Mouse (Mus musculus): ENCODE results near the gene Caskin2. TPM values are rescaled to one million over a fixed set of nuclear protein-coding genes. Genes with fewer than 3 reads are reported as not detected.

The Caskin2 gene
- polyA plus RNA-seq, 1 experiment from 2014 or later = 15.3 TPM

DNA sequence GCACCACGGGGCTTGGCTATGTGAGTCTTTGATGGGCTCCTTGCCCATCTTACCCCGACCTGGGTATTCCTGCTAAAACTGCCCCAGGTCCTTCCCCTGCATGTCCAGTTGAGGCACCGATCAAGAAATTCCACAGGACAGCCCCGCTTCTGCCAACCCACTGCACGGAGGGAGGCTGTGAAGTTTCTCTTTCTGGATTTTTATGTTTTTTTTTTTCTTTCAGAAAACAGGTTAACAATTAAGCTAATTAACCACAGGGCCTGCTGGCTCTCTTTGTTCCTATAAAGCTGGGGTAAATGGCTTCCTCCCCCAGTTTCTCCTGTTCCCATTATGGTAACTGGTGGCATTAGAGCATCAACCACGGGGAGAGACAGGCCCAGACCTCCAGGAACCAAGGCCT is 20.6 kb upstream of the Caskin2 start:
- no peak overlapping the region for H3K9ac ChIP-seq (ENCODE audit: low read length)
- H3K4me2 ChIP-seq (ENCODE audit: low read length) = no peak overlapping the region
- WGBS = 69% methylated on average over 6 of the region's 6 CpGs
- H3K27ac ChIP-seq (ENCODE audit: low read depth) = peak overlapping the region; percentile 39; the same call in 1 of the 2 replicates
- H3K4me1 ChIP-seq (replicated peaks; ENCODE audit: control insufficient read depth, insufficient read depth, low read length) = peaks cover 58% of the 10 kb centered on the region
- no peak for ATAC-seq (replicated peaks; ENCODE audit: low FRiP score, low TSS enrichment, low read depth)
- no peak overlapping the region for H3K4me3 ChIP-seq (ENCODE audit: low read depth, low read length)
- DNase-seq (ENCODE audit: low spot score) = no peak
- no peaks in the 10 kb centered on the region for H3K27me3 ChIP-seq (replicated peaks; ENCODE audit: control insufficient read depth, insufficient read depth, low read length)
- H3K36me3 ChIP-seq (ENCODE audit: control insufficient read depth, insufficient read depth, low read length) = no peaks in the 10 kb centered on the region
- H3K9me3 ChIP-seq (ENCODE audit: control insufficient read depth, low read length) = no peaks in the 10 kb centered on the region

DNA sequence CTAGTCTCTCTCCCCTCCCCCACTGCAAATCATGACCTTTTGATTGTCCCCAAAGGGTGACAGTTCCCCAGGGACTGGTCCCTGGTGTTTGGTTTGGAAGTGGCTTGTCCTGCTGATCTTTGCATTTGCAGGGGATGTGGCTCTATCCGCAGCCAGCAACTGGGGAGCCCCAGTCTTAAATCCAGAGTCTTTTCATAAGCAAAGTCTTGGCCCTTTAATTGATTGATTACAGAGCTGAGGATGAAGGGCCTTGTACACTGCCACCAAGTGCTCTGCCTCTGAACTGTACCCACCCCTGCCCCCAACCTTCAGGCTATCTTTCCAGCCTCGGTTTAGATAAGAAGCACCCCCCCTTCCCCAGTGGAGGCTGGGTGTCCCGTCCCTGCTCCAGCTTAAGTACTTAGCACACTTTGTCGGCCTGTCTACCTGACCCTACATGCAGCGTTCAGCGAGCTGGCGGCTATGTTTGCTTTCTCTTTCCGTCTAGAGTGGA is 19.6 kb upstream of the Caskin2 start:
- peaks cover 58% of the 10 kb centered on the region for H3K4me1 ChIP-seq (replicated peaks; ENCODE audit: control insufficient read depth, insufficient read depth, low read length)
- 0 out of 2 replicates have a peak, but pooled peaks have one; percentile 30 for ATAC-seq (replicated peaks; ENCODE audit: low FRiP score, low TSS enrichment, low read depth)
- no peak for DNase-seq (ENCODE audit: low spot score)
- H3K9ac ChIP-seq (ENCODE audit: low read length) = no peak overlapping the region
- H3K27ac ChIP-seq (ENCODE audit: low read depth) = peak overlapping the region; percentile 39
- WGBS = 14% methylated on average over 8 of the region's 8 CpGs
- no peak overlapping the region for H3K4me3 ChIP-seq (ENCODE audit: low read depth, low read length)
- H3K36me3 ChIP-seq (ENCODE audit: control insufficient read depth, insufficient read depth, low read length) = no peaks in the 10 kb centered on the region
- no peaks in the 10 kb centered on the region for H3K9me3 ChIP-seq (ENCODE audit: control insufficient read depth, low read length)
- no peaks in the 10 kb centered on the region for H3K27me3 ChIP-seq (replicated peaks; ENCODE audit: control insufficient read depth, insufficient read depth, low read length)
- peak overlapping the region; percentile 14 for H3K4me2 ChIP-seq (ENCODE audit: low read length)

DNA sequence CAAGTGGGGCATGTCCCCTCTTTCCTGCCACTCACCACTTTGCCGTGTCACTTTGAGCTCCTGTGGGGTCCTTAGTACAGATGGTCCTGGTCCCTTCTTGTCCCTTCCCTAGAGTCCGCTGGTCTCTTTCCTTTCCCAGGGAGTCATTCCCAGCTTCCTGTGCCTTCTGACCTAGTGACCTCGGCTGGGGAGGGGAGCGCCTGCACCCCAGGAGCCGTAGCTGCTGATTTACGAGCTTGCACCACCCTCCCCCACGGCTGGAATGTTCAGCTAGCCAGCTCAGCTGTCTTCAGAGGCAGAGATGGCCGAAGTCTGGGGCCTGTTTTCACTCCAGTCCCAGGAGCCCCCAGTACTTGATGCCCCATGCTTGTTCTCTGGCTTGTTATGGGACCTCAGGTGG is 19.1 kb upstream of the Caskin2 start:
- Histone ChIP-seq H3K9ac (ENCODE audit: low read length) (no peak overlapping the region), H3K27ac (ENCODE audit: low read depth) (peak overlapping the region; percentile 39), H3K36me3 (ENCODE audit: control insufficient read depth, insufficient read depth, low read length) (no peaks in the 10 kb centered on the region), H3K27me3 (replicated peaks; ENCODE audit: control insufficient read depth, insufficient read depth, low read length) (no peaks in the 10 kb centered on the region), H3K4me2 (ENCODE audit: low read length) (peak overlapping the region; percentile 14), H3K9me3 (ENCODE audit: control insufficient read depth, low read length) (no peaks in the 10 kb centered on the region), H3K4me1 (replicated peaks; ENCODE audit: control insufficient read depth, insufficient read depth, low read length) (peaks cover 56% of the 10 kb centered on the region), H3K4me3 (ENCODE audit: low read depth, low read length) (no peak overlapping the region)
- WGBS = 11% methylated on average over 8 of the region's 8 CpGs
- ATAC-seq (replicated peaks; ENCODE audit: low FRiP score, low TSS enrichment, low read depth) = no peak; the same call in 1 of the 2 replicates
- no peak for DNase-seq (ENCODE audit: low spot score)

DNA sequence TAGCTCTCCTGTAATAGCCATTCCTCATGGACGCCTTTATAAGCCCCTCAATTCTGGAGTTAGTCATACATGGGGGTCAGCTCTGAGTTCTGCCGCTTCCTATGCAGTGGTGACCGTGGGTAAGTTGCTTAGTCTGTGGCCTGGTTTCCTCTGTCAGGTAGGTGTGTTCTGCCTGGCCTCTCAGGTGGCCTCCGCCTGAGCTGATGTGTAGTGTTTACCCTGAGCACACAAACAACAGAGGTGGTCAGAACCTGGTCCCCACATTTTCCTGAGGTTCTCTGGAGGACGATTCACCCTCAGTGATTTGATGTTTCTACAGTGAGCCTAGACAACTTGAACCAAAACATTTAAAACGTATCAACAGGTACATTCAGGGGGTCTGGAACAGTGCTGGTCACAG is 18.6 kb upstream of the Caskin2 start:
- H3K4me1 ChIP-seq (replicated peaks; ENCODE audit: control insufficient read depth, insufficient read depth, low read length) = peaks cover 56% of the 10 kb centered on the region
- H3K36me3 ChIP-seq (ENCODE audit: control insufficient read depth, insufficient read depth, low read length) = no peaks in the 10 kb centered on the region
- no peak overlapping the region; the same call in 1 of the 2 replicates for H3K4me2 ChIP-seq (ENCODE audit: low read length)
- ATAC-seq (replicated peaks; ENCODE audit: low FRiP score, low TSS enrichment, low read depth) (no peak), DNase-seq (ENCODE audit: low spot score) (no peak)
- no peak overlapping the region for H3K4me3 ChIP-seq (ENCODE audit: low read depth, low read length)
- no peak overlapping the region for H3K9ac ChIP-seq (ENCODE audit: low read length)
- peak overlapping the region; percentile 39; the same call in 1 of the 2 replicates for H3K27ac ChIP-seq (ENCODE audit: low read depth)
- H3K9me3 ChIP-seq (ENCODE audit: control insufficient read depth, low read length) = no peaks in the 10 kb centered on the region
- no peaks in the 10 kb centered on the region for H3K27me3 ChIP-seq (replicated peaks; ENCODE audit: control insufficient read depth, insufficient read depth, low read length)
- 45% methylated on average over 6 of the region's 6 CpGs for WGBS

DNA sequence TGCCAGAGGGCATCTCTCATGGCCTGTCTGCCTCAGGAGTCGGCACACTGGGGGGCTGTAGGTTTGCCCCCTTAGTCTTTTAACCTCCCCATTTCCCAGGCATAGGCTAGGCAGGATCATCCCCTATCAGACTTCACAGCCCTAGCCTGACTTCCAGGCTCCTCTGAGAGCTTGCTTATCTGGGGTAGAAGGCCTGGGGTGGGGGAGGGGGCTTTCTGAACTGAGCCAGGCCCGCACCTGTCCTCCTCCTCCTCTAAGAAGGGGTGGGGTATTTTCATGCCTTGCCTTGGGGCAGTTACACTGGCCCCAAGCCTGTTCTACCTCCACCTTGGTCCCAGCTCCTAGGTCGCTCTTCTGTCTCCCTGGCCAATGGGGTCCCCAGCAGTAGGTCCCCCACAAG is 18.1 kb upstream of the Caskin2 start:
- no peak overlapping the region for H3K4me2 ChIP-seq (ENCODE audit: low read length)
- H3K36me3 ChIP-seq (ENCODE audit: control insufficient read depth, insufficient read depth, low read length) = no peaks in the 10 kb centered on the region
- DNase-seq (ENCODE audit: low spot score) (no peak), ATAC-seq (replicated peaks; ENCODE audit: low FRiP score, low TSS enrichment, low read depth) (no peak)
- no peaks in the 10 kb centered on the region for H3K27me3 ChIP-seq (replicated peaks; ENCODE audit: control insufficient read depth, insufficient read depth, low read length)
- H3K27ac ChIP-seq (ENCODE audit: low read depth) = peak overlapping the region; percentile 39; the same call in 1 of the 2 replicates
- H3K9me3 ChIP-seq (ENCODE audit: control insufficient read depth, low read length) = no peaks in the 10 kb centered on the region
- H3K4me3 ChIP-seq (ENCODE audit: low read depth, low read length) = no peak overlapping the region
- peaks cover 52% of the 10 kb centered on the region for H3K4me1 ChIP-seq (replicated peaks; ENCODE audit: control insufficient read depth, insufficient read depth, low read length)
- WGBS = 44% methylated on average over 3 of the region's 3 CpGs
- no peak overlapping the region for H3K9ac ChIP-seq (ENCODE audit: low read length)

DNA sequence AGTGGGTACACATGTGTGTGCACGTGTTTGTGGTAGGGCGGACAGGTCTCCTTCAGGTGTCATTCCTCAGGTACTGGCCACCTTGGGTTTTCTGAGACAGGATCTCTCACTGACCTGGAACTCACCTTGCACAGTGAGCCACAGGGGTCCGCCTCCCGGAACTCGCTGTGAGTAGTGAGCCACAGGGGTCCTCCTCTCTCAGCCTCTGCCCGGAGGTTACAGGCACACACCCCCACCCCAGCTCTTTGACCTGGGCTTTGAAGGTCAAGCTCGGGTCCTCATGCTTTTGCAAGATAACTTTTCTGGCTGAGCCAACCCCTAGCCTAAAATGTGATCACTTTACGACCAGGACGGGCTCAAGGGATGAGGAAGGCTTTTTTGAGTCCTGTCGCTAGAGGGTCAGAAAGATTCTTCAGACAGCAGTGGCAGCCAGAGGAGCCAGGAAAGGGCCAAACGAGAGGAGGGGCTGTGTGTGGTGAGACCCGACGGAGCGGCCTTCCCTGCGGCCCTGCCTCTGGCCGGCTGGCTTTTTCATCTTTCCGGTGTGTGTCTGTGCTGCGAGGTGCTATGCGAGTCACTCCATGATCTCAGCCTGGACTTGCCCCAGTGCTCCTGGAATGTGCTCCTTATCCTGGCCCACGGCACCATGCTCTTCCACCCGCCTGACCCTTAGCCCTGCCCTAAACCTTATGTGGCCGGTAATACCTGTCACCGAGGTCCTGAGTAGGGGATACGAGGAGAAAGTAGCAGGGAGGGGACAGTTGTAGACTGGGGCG is 17.3 kb upstream of the Caskin2 start:
- ATAC-seq (replicated peaks; ENCODE audit: low FRiP score, low TSS enrichment, low read depth) = no peak
- no peaks in the 10 kb centered on the region for H3K36me3 ChIP-seq (ENCODE audit: control insufficient read depth, insufficient read depth, low read length)
- 28% methylated on average over 25 of the region's 25 CpGs for WGBS
- peaks cover 52% of the 10 kb centered on the region for H3K4me1 ChIP-seq (replicated peaks; ENCODE audit: control insufficient read depth, insufficient read depth, low read length)
- no peak for DNase-seq (ENCODE audit: low spot score)
- H3K27ac ChIP-seq (ENCODE audit: low read depth) = no peak overlapping the region
- H3K9me3 ChIP-seq (ENCODE audit: control insufficient read depth, low read length) = no peaks in the 10 kb centered on the region
- H3K9ac ChIP-seq (ENCODE audit: low read length) = no peak overlapping the region
- no peak overlapping the region for H3K4me3 ChIP-seq (ENCODE audit: low read depth, low read length)
- H3K4me2 ChIP-seq (ENCODE audit: low read length) = no peak overlapping the region
- no peaks in the 10 kb centered on the region for H3K27me3 ChIP-seq (replicated peaks; ENCODE audit: control insufficient read depth, insufficient read depth, low read length)

DNA sequence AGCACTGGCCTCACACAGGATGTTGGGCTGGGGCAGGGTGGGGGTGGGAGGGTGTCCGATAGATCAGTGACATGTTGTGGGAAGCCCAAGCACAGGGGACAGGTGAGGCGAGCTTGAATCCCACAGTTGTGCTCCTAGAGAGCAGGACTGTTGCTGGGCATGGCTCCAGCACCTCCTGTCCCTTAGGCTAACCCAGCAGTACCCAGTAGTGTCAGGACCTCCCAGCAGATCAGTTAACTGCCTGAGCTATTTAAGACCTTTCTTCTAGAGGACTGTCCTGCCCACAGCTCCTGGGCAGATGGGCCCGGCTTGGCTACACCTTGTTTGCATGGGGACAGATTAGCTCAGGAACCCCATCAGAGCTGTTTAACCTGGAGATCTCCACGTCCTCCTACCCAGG is 15.6 kb upstream of the Caskin2 start:
- Histone ChIP-seq H3K4me1 (replicated peaks; ENCODE audit: control insufficient read depth, insufficient read depth, low read length) (peaks cover 49% of the 10 kb centered on the region), H3K9me3 (ENCODE audit: control insufficient read depth, low read length) (no peaks in the 10 kb centered on the region), H3K27me3 (replicated peaks; ENCODE audit: control insufficient read depth, insufficient read depth, low read length) (peaks cover 4% of the 10 kb centered on the region; the same call in 1 of the 2 replicates), H3K4me3 (ENCODE audit: low read depth, low read length) (no peak overlapping the region), H3K27ac (ENCODE audit: low read depth) (no peak overlapping the region), H3K9ac (ENCODE audit: low read length) (no peak overlapping the region), H3K36me3 (ENCODE audit: control insufficient read depth, insufficient read depth, low read length) (no peaks in the 10 kb centered on the region), H3K4me2 (ENCODE audit: low read length) (no peak overlapping the region)
- DNase-seq (ENCODE audit: low spot score) (no peak), ATAC-seq (replicated peaks; ENCODE audit: low FRiP score, low TSS enrichment, low read depth) (no peak)
- WGBS = 65% methylated on average over 4 of the region's 4 CpGs

DNA sequence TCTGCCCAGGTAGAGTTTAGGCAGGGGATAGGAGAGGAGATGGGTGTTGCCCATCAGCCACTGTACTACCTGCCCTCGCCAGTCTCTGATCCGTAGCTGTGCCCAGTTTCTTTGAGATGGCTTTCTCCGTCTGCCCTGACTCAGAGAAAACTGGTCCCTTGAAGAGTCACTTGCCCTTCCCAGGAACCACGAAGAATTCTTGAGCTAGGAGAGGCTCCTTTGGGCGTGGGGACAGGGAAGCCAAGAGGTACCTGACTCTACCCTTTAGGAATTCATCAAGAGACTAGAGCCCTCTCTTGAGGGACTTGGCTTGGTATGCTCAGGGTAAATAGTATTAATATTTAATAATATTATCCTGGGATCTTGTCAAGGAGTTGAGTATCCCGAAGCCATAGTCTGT is 14.2 kb upstream of the Caskin2 start:
- WGBS = 79% methylated on average over 6 of the region's 6 CpGs
- H3K36me3 ChIP-seq (ENCODE audit: control insufficient read depth, insufficient read depth, low read length) = peaks cover 3% of the 10 kb centered on the region
- H3K9me3 ChIP-seq (ENCODE audit: control insufficient read depth, low read length) = no peaks in the 10 kb centered on the region
- H3K27me3 ChIP-seq (replicated peaks; ENCODE audit: control insufficient read depth, insufficient read depth, low read length) = peaks cover 4% of the 10 kb centered on the region; the same call in 1 of the 2 replicates
- ATAC-seq (replicated peaks; ENCODE audit: low FRiP score, low TSS enrichment, low read depth) (no peak), DNase-seq (ENCODE audit: low spot score) (no peak)
- no peak overlapping the region for H3K9ac ChIP-seq (ENCODE audit: low read length)
- H3K27ac ChIP-seq (ENCODE audit: low read depth) = no peak overlapping the region
- H3K4me3 ChIP-seq (ENCODE audit: low read depth, low read length) = no peak overlapping the region
- H3K4me1 ChIP-seq (replicated peaks; ENCODE audit: control insufficient read depth, insufficient read depth, low read length) = peaks cover 35% of the 10 kb centered on the region
- no peak overlapping the region for H3K4me2 ChIP-seq (ENCODE audit: low read length)

DNA sequence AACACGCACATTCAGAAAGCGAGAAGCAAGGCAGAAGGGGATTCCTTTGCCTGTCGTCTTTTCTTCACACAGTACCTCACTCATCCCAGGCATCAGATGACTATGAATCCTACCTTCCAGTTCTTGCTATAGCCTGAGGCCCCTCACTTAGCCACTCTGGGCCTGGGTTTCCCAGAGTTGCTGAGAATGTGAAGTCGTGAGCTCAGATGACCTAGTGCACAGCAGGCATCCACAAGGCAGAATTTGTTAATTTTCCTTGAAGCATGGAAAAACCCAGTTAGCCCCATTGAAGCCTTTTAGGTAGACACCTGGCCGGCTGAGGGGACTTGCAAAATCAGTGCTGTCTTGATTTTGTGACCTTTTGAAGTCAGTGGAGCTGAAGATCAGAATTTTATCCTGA is 13.0 kb upstream of the Caskin2 start:
- Histone ChIP-seq H3K27me3 (replicated peaks; ENCODE audit: control insufficient read depth, insufficient read depth, low read length) (peaks cover 4% of the 10 kb centered on the region; the same call in 1 of the 2 replicates), H3K27ac (ENCODE audit: low read depth) (no peak overlapping the region), H3K4me2 (ENCODE audit: low read length) (no peak overlapping the region), H3K9me3 (ENCODE audit: control insufficient read depth, low read length) (no peaks in the 10 kb centered on the region), H3K9ac (ENCODE audit: low read length) (no peak overlapping the region), H3K4me3 (ENCODE audit: low read depth, low read length) (no peak overlapping the region), H3K36me3 (ENCODE audit: control insufficient read depth, insufficient read depth, low read length) (peaks cover 13% of the 10 kb centered on the region), H3K4me1 (replicated peaks; ENCODE audit: control insufficient read depth, insufficient read depth, low read length) (peaks cover 23% of the 10 kb centered on the region)
- WGBS = 51% methylated on average over 5 of the region's 5 CpGs
- DNase-seq (ENCODE audit: low spot score) (no peak), ATAC-seq (replicated peaks; ENCODE audit: low FRiP score, low TSS enrichment, low read depth) (no peak)

Data from intestine, embryonic 14.5 days (tissue).